Mouse (Mus musculus) megakaryocyte, embryonic 14.5 days (primary cell): ENCODE measurements around the gene Vmp1.

ENCODE experiments used
- FLI1 ChIP-seq: IDR thresholded peaks from 2 replicates; pipeline ENCODE4 v1.6.1; 2012; ENCODE audit warnings: low read length, inconsistent platforms, mixed read lengths
- GATA1 ChIP-seq: IDR thresholded peaks from 3 replicates; pipeline ENCODE4 v1.6.1; 2012; ENCODE audit warnings: mixed read lengths, low read length, inconsistent platforms, borderline replicate concordance

DNA sequence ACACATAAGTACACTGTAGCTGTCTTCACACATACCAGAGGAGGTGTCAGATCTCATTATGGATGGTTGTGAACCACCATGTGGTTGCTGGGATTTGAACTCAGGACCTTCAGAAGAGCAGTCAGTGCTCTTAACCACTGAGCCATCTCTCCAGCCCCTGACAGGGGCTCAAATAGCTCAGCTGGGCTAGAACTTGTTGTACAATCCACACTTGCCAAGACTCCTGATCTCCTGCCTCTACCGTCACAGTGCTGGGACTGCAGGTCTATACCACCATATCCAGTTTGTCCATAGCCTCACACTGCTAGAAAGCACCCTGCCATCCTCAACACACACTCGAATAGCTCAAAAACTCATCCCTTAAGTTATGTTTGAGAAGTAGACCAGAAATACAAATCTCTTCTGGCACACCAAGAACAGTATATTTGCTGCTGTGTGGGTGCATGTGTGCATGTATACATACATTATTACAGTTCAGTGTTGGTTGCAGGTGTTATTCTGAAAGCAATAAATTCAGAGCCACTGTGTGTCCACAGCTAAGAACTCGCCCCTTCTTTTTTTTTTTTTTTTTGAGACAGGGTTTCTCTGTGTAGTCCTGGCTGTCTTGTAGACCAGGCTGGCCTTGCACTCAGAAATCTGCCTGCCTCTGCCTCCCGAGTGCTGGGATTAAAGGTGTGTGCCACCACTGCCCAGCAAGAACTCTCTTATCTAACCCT is 94.9 kb downstream of the Vmp1 start:
- TF ChIP-seq FLI1 (no peak), GATA1 (no peak)
